ENCODE assay signal across 27 mouse cellular contexts in genomic region chr8:41921106-41921505, GRCm38 (mm10).
DNase-seq lines count a peak whose midpoint lies in the region; ATAC-seq and TF ChIP-seq lines count a peak whose summit lies in the region.
"Had no signal": no experiment of that assay in that cellular context is flagged by ENCODE, and none has a peak within 500 bp of the region (broad histone marks: within the 10 kb centered on the region; RNA-seq: fewer than 3 reads in every experiment).

No protein-coding gene starts in this region.

- H3K4me3 ChIP-seq in forebrain, postnatal 0 days (ENCODE audit: low read depth, low read length): no peak overlapping the region
- H3K4me3 ChIP-seq in forebrain, embryonic 10.5 days: no peak overlapping the region
- H3K4me3 ChIP-seq: embryonic facial prominence, embryonic 15.5 days; heart, embryonic 10.5 days; limb, embryonic 13.5 days; liver, embryonic 13.5 days; midbrain, embryonic 12.5 days; neural tube, embryonic 12.5 days had no signal

- H3K9me3 ChIP-seq in forebrain, postnatal 0 days (ENCODE audit: low read length): no peaks in the 10 kb centered on the region
- 0 out of 2 replicates have a peak, but pooled peaks cover 8% of the 10 kb centered on the region for H3K9me3 ChIP-seq in forebrain, embryonic 10.5 days
- H3K9me3 ChIP-seq: embryonic facial prominence, embryonic 15.5 days; G1E; heart, embryonic 10.5 days; limb, embryonic 13.5 days; liver, embryonic 13.5 days; midbrain, embryonic 12.5 days; neural tube, embryonic 12.5 days had no signal

- WGBS in forebrain, postnatal 0 days: 28% methylated on average over 7 of the region's 7 CpGs
- WGBS in forebrain, embryonic 10.5 days: 79% methylated on average over 7 of the region's 7 CpGs

- peak overlapping the region; percentile 14; the same call in 1 of the 2 replicates for H3K4me2 ChIP-seq in forebrain, postnatal 0 days (ENCODE audit: low read depth)
- H3K4me2 ChIP-seq: embryonic facial prominence, embryonic 15.5 days; limb, embryonic 13.5 days; liver, embryonic 13.5 days; midbrain, embryonic 12.5 days; neural tube, embryonic 12.5 days had no signal

- intact Hi-C loops in left cerebral cortex, postnatal 25 days (cut with DNase I): loop anchor here (5.0 kb wide), 1 partner anchor 99 kb away; no protein-coding TSS in a partner anchor
- intact Hi-C loops in left cerebral cortex, postnatal 10 days (cut with DNase I): no loop called here

- no peak for TF ChIP-seq CTCF in forebrain, postnatal 0 days (IDR thresholded peaks at IDR 0.05; ENCODE audit: low read depth)

- peak; percentile 47 for ATAC-seq in forebrain, postnatal 0 days
- ATAC-seq: hindbrain, embryonic 16.5 days; intestine, embryonic 16.5 days had no signal

- DNase-seq in forebrain, postnatal 0 days: peak; percentile 50
- no peak for DNase-seq in forebrain, embryonic 10.5 days (ENCODE audit: extremely low spot score, low spot score)
- peak; percentile 8 to 47 for DNase-seq in left cerebral cortex, postnatal 25 days (ENCODE audit: low spot score in 2 of 2)
- no peak for DNase-seq in left cerebral cortex, postnatal 10 days (ENCODE audit: extremely low spot score in 1 of 2, low spot score in 2 of 2)
- peak; percentile 68 for DNase-seq in brain, adult 2 months (ENCODE audit: low read depth, low spot score)
- peak; percentile 80 for DNase-seq in fibroblast of lung, adult 2 months (ENCODE audit: low read depth)
- no peak for DNase-seq in B cell, adult 2 months
- no peak for DNase-seq in heart, adult 11 months
- DNase-seq: adrenal gland, adult 2 months; cerebellum, adult 2 months; cerebellum, postnatal 25 days; embryo, embryonic 11 days; heart, postnatal 4 days; kidney, adult 9 months; kidney, postnatal 25 days; liver, embryonic 13.5 days; lung, adult 2 months; spleen, adult 18-20 months had no signal

- H3K4me1 ChIP-seq in forebrain, postnatal 0 days (ENCODE audit: insufficient read depth): peaks cover 6% of the 10 kb centered on the region
- no peaks in the 10 kb centered on the region for H3K4me1 ChIP-seq in forebrain, embryonic 10.5 days
- H3K4me1 ChIP-seq: embryonic facial prominence, embryonic 15.5 days; heart, embryonic 10.5 days; liver, embryonic 13.5 days; midbrain, embryonic 12.5 days; neural tube, embryonic 12.5 days had no signal

- no peak overlapping the region for H3K9ac ChIP-seq in forebrain, postnatal 0 days
- H3K9ac ChIP-seq: embryonic facial prominence, embryonic 15.5 days; limb, embryonic 13.5 days; liver, embryonic 13.5 days; midbrain, embryonic 12.5 days; neural tube, embryonic 12.5 days had no signal

- H3K27me3 ChIP-seq in forebrain, postnatal 0 days (ENCODE audit: insufficient read depth, low read length): no peaks in the 10 kb centered on the region
- no peaks in the 10 kb centered on the region for H3K27me3 ChIP-seq in forebrain, embryonic 10.5 days (ENCODE audit: poor library complexity, severe bottlenecking)
- H3K27me3 ChIP-seq: CH12.LX; embryonic facial prominence, embryonic 15.5 days; limb, embryonic 13.5 days; liver, embryonic 13.5 days; midbrain, embryonic 12.5 days; neural tube, embryonic 12.5 days had no signal

- H3K36me3 ChIP-seq in forebrain, postnatal 0 days (ENCODE audit: insufficient read depth): no peaks in the 10 kb centered on the region
- no peaks in the 10 kb centered on the region for H3K36me3 ChIP-seq in forebrain, embryonic 10.5 days (replicated peaks)
- H3K36me3 ChIP-seq: embryonic facial prominence, embryonic 15.5 days; G1E; heart, embryonic 10.5 days; limb, embryonic 13.5 days; liver, embryonic 13.5 days; midbrain, embryonic 12.5 days; neural tube, embryonic 12.5 days had no signal

- H3K27ac ChIP-seq in forebrain, postnatal 0 days (ENCODE audit: low read depth, low read length): peak overlapping the region; percentile 5; the same call in 1 of the 2 replicates
- H3K27ac ChIP-seq in forebrain, embryonic 10.5 days: no peak overlapping the region
- H3K27ac ChIP-seq: embryonic facial prominence, embryonic 15.5 days; heart, embryonic 10.5 days; limb, embryonic 13.5 days; liver, embryonic 13.5 days; midbrain, embryonic 12.5 days; neural tube, embryonic 12.5 days had no signal

Comparison
In these comparisons a context has a peak if more than half of its experiments do, and no peak if none do; other contexts are left out.
1. DNase-seq: peak in forebrain, postnatal 0 days (single experiment), left cerebral cortex, postnatal 25 days (2 of 2), brain, adult 2 months (single experiment) and fibroblast of lung, adult 2 months (single experiment); none in forebrain, embryonic 10.5 days (single experiment), left cerebral cortex, postnatal 10 days (0 of 2), B cell, adult 2 months (0 of 2) and heart, adult 11 months (single experiment).